Mouse (Mus musculus): ENCODE results near the gene Grin3a. TPM values are rescaled to one million over a fixed set of nuclear protein-coding genes. Genes with fewer than 3 reads are reported as not detected.

Grin3a gene
- total and polyA plus RNA-seq, 3 experiments: 0.04 to 0.10 TPM; not detected in 1

DNA sequence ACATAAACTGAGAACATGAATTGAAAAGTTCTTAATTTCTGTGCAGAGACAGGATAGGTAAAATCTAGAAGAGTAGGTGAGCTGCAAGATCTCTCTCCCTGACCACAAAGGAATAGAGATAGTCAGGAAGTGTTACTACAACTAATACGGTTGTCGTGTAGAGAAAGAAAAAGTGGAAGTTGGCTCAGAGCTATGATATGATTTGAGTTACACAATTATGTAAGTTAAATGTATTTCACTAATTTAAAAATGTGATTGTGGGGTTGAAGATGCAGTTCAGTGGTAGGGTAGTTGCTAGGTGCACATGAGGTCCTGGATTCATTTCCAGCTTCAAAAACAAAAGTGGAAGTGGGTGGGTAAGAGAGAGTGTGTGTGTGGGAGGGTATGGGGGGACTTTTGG, 103.6 kb downstream of the Grin3a start:
- Histone ChIP-seq H3K9me3 (replicated peaks; ENCODE audit: insufficient read depth, low read length) (no peaks in the 10 kb centered on the region), H3K79me2 (ENCODE audit: control insufficient read depth, insufficient read depth, low read length, poor library complexity) (no peaks in the 10 kb centered on the region), H3K4me3 (ENCODE audit: control insufficient read depth in 1 of 2, insufficient read depth in 1 of 2, low read depth in 2 of 2, low read length in 2 of 2) (no peak overlapping the region), H3K9ac (ENCODE audit: control insufficient read depth, low read depth, low read length, poor library complexity, severe bottlenecking) (no peak overlapping the region), H3K36me3 (ENCODE audit: control insufficient read depth in 1 of 2, insufficient read depth in 2 of 2, low read length in 2 of 2) (no peaks in the 10 kb centered on the region), H3K27me3 (ENCODE audit: control insufficient read depth in 1 of 2, insufficient read depth in 2 of 2, low read length in 2 of 2) (no peaks in the 10 kb centered on the region), H3K4me1 (ENCODE audit: control insufficient read depth in 1 of 2, insufficient read depth in 2 of 2, low read length in 2 of 2) (no peaks in the 10 kb centered on the region), H3K27ac (ENCODE audit: control insufficient read depth, low read depth, low read length) (no peak overlapping the region)
- TF ChIP-seq CHD2 (IDR thresholded peaks at IDR 0.05; ENCODE audit: low read length): no peak
- no peak for TF ChIP-seq RAD21 (IDR thresholded peaks at IDR 0.05; ENCODE audit: low read depth, low read length)
- no peak for DNase-seq (ENCODE audit: low read depth, low spot score)

DNA sequence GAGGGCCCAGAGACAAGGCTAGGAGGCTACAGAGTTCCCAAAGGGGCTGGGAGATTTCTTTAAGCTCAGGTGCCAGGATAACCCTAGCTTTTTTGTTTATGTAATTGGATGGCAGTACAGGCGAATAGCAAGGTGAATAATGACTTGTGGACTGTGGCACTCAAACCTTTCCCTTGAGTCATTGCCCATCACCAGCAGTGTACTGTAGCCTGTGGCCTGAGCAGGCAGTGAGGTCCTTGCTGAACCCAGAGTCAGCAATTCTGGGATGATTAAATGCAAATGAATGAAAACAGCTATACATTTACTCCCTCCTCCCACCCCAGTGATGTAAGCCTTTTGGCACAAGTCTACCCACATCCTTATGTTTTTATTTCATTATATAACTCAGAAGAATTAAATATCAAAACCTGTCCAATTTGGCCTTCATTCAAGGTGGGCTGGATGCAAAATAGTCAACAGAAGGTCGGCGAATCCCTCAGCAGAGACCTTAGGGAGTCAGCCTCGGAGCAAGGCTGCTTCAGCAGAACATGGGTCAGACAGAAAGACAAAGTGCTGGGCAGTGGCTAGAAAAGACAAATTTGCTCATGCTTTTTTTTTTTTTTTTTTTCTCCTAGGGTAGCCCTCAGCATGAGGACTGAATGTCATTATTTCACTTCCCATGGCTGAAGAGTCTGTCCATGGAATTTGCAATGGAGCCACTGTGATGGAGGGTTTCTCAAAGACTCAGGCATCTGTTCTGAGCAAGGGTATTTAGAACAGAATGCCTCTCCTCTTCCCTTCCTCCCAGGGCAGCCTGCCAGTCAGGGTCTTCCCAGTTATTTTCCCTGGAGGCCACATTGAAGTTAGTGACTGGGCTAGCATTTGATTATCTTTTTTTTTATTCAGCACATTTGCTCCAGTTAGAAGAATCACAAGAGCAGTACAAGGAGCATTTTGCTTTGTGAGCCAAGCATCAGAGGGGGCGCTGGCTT, 104.5 kb downstream of the Grin3a start:
- Histone ChIP-seq H3K36me3 (ENCODE audit: control insufficient read depth in 1 of 2, insufficient read depth in 2 of 2, low read length in 2 of 2) (no peaks in the 10 kb centered on the region), H3K27me3 (ENCODE audit: control insufficient read depth in 1 of 2, insufficient read depth in 2 of 2, low read length in 2 of 2) (no peaks in the 10 kb centered on the region), H3K4me3 (ENCODE audit: control insufficient read depth in 1 of 2, insufficient read depth in 1 of 2, low read depth in 2 of 2, low read length in 2 of 2) (no peak overlapping the region), H3K9me3 (replicated peaks; ENCODE audit: insufficient read depth, low read length) (no peaks in the 10 kb centered on the region), H3K4me1 (ENCODE audit: control insufficient read depth in 1 of 2, insufficient read depth in 2 of 2, low read length in 2 of 2) (no peaks in the 10 kb centered on the region), H3K9ac (ENCODE audit: control insufficient read depth, low read depth, low read length, poor library complexity, severe bottlenecking) (no peak overlapping the region), H3K27ac (ENCODE audit: control insufficient read depth, low read depth, low read length) (no peak overlapping the region), H3K79me2 (ENCODE audit: control insufficient read depth, insufficient read depth, low read length, poor library complexity) (no peaks in the 10 kb centered on the region)
- TF ChIP-seq ZNF384 (IDR thresholded peaks at IDR 0.05; ENCODE audit: low read depth, low read length) (no peak), ELF1 (IDR thresholded peaks at IDR 0.05; ENCODE audit: low read depth, low read length) (no peak), MEF2A (IDR thresholded peaks at IDR 0.05; ENCODE audit: extremely low read depth, insufficient replicate concordance, low read depth, low read length, poor library complexity, severe bottlenecking) (no peak), KAT2A (conservative IDR thresholded peaks at IDR 0.05; ENCODE audit: low read depth, low read length) (no peak), BHLHE40 (IDR thresholded peaks at IDR 0.05; ENCODE audit: borderline replicate concordance, low read depth, low read length) (no peak), TBP (IDR thresholded peaks at IDR 0.05; ENCODE audit: low read depth, low read length) (no peak)
- DNase-seq (ENCODE audit: low read depth, low spot score): no peak

DNA sequence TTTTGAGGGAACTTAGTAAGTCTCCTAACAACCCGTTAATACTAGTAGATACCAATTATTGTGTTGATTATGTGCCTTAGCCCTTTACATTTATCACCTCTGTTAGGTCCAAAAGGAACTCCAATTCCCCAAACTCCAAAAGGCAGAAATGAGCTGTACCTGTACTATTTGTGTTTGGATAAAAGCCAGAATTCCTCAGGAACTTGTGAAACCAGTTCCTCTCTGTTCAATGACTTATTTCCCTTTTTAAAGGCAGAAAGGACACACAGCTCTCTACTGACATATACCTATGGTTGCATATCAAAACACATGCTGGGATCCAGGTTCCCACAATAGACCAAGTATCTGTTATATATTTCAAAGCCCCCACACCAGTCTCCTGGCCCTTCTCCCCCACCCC, 106.0 kb downstream of the Grin3a start:
- no peak for DNase-seq (ENCODE audit: low read depth, low spot score)
- H3K36me3 ChIP-seq (ENCODE audit: control insufficient read depth in 1 of 2, insufficient read depth in 2 of 2, low read length in 2 of 2): no peaks in the 10 kb centered on the region
- H3K4me3 ChIP-seq (ENCODE audit: control insufficient read depth in 1 of 2, insufficient read depth in 1 of 2, low read depth in 2 of 2, low read length in 2 of 2): no peak overlapping the region
- TF ChIP-seq MAX (IDR thresholded peaks at IDR 0.05; ENCODE audit: low read length): no peak
- H3K27me3 ChIP-seq (ENCODE audit: control insufficient read depth in 1 of 2, insufficient read depth in 2 of 2, low read length in 2 of 2): no peaks in the 10 kb centered on the region
- no peak overlapping the region for H3K27ac ChIP-seq (ENCODE audit: control insufficient read depth, low read depth, low read length)
- no peaks in the 10 kb centered on the region for H3K79me2 ChIP-seq (ENCODE audit: control insufficient read depth, insufficient read depth, low read length, poor library complexity)
- H3K4me1 ChIP-seq (ENCODE audit: control insufficient read depth in 1 of 2, insufficient read depth in 2 of 2, low read length in 2 of 2): no peaks in the 10 kb centered on the region
- no peaks in the 10 kb centered on the region for H3K9me3 ChIP-seq (replicated peaks; ENCODE audit: insufficient read depth, low read length)
- no peak overlapping the region for H3K9ac ChIP-seq (ENCODE audit: control insufficient read depth, low read depth, low read length, poor library complexity, severe bottlenecking)
